Mouse (Mus musculus): Measurements from ENCODE around the gene Rabgap1l.

GRCm38 (mm10) chr1:160535649-160536048 is 257.4 kb downstream of the Rabgap1l start:
- no peak for TF ChIP-seq CTCF (IDR thresholded peaks at IDR 0.05; ENCODE audit: insufficient read depth, low read length)
- TF ChIP-seq POLR2A (IDR thresholded peaks at IDR 0.05; ENCODE audit: borderline replicate concordance, extremely low read depth, low read depth, low read length): no peak
